Mouse (Mus musculus) layer of hippocampus, adult 8-10 months (tissue): ENCODE results near the gene Mat1a. TPM values are rescaled to one million over a fixed set of nuclear protein-coding genes. Genes with fewer than 3 reads are reported as not detected.

ENCODE experiments used
- DNase-seq, 2 experiments: peaks; one replicate each; pipeline ENCODE4 v3.0.0; 2022; ENCODE audit warnings: low spot score in 2 of 2
- total RNA-seq, 4 experiments: library from RNA; stranded (reverse); gene quantifications; 2 replicates each; pipeline ENCODE4 v1.2.4; 2022

Gene Mat1a
- under 1 TPM in 1 of 4 experiments, not detected in 3; 0.12 TPM for total RNA-seq

- DNase-seq: no peak
Observed at GRCm38 (mm10) chr14:41104853-41105444, at the start of gene Mat1a. Mat1a (plus strand) TSS chr14:41105035.

DNA sequence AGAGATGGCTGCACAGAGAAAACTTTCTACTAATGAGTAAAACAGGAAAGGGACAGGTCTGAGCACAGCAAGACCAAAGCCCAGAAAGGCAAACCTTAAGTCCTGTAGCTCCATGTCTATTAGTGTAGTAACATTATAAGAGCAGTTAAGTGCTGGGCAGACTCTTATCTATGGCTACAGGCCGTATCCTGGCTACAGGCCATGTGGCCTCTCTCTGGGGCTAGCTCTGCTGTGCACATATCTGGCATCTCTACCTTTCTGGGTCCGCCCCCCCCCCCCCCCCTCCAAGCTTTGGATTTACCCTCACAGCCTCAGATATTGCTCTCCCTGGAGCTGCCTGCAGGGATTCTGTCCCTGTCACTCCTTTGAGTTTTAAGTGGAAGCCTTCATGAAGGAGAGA, 39.7 kb upstream of the Mat1a start:
- no peak for DNase-seq

- DNase-seq: no peak
Observed at GRCm38 (mm10) chr14:41066416-41066815, 38.4 kb upstream of the Mat1a start.

- DNase-seq: no peak
Observed at GRCm38 (mm10) chr14:41069108-41069507, 35.7 kb upstream of the Mat1a start, which contains the start of gene Dydc2. Dydc2 (minus strand) TSS chr14:41069208.

DNA sequence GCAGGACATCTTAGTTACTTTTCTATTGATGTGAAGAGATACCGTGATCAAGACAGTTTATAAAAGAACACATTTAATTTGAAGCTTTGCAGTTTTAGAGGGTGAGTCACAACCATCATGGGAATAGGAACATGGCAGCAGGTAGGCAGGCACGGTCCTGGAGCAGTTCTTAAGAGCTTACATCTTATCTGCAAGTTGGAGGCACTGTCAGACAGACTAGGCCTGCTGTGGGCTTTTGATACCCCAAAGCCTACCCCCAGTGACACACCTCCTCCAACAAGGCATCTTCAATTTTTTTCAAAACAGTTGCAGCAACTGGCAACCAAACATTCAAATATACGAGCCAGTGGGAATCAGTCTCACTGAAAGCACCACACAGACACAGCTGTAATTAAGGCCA, 34.5 kb upstream of the Mat1a start:
- DNase-seq: no peak

DNA sequence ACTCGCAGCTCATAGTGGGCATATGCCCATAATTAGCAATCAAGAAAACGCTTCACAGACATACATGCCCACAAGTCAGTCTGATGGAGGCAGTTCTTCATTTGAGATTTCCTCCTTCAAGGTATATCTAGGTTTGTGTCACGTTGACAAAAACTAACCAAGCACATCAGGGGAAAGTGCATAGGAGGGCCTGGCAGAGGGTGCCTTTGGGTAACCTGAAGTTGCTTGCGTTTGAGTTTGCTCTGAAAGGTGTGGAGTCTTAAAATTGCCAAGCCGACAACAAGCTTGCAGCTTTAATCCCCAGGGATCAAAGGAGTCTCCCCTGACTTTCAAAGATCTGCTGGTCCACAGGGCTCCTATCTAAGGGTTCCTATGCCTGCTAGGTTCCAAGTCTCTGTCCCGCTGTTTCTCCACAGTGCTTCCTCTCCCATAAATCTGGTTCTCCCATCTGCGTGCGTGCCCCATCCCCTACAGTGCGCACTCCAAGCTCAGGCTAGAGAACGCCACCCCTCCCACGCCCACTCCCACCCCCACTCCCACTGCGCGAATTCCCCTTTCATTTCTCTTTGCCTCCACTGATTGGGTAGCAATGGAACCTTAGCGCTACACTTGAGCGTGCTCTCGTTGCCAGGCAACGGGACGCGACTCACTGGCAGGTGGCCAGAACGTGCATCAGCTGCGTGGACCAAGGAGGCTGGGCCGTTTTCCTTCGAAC, 32.4 kb upstream of the Mat1a start, which contains the start of gene Dydc1:
TSS of gene Dydc1 (plus strand) at position 683 of the 715 bp plus-strand sequence.
- peak; percentile 78 to 83 for DNase-seq

DNA sequence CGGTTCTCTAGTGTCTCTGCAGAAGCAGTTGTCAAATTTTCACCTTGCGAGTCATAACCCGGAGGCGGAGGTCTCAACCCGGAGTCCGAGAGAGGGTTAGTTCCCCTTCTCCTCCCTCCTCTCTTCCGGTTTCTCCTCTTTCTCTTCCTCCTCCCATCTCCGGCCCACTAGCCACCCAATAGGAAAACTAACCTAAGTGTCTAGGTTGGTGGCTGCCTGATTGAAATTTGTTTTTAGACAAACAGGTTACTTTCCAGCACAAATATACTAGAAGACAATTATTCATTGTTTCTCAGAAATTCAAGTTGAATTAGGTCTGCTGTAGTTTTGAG, 31.9 kb upstream of the Mat1a start:
- no peak for DNase-seq

DNA sequence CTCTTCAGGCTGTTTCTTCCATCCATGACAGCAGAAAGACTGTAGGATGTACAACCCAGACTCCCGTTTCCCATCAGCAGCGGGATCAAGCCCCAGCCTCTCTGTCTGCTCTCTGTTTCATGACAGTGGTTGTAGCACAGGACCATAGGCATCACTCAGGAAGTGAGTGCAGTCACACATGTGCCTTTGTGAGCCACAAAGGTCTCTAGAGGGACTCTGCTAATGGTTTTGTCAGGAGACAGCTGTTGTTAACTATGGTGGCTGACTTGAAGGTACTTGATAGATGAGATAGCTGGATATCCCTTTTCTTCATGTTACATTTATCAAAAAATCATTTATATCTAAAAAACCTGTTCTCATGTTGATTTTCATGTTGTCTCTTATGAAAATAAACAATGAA, 22.4 kb upstream of the Mat1a start:
- DNase-seq: no peak

DNA sequence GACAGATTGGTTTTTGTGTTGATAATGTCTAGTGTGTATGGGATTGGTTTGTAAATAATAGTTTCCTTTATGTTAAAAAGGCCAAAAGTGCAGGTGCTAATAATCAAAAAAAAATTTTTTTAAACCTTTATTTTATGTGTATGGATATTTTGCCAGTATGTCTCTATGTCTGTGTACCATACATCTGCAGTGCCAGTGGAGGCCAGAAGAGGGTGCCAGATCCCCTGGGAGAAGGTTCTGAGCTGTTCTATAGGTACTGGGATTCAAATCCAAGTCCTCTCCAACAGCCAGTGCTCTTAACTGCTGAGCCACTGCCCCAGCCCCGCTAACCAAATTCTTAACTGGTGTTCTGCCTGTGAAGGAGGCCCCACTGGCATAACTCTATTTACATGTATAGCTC, 17.3 kb upstream of the Mat1a start:
- no peak for DNase-seq

DNA sequence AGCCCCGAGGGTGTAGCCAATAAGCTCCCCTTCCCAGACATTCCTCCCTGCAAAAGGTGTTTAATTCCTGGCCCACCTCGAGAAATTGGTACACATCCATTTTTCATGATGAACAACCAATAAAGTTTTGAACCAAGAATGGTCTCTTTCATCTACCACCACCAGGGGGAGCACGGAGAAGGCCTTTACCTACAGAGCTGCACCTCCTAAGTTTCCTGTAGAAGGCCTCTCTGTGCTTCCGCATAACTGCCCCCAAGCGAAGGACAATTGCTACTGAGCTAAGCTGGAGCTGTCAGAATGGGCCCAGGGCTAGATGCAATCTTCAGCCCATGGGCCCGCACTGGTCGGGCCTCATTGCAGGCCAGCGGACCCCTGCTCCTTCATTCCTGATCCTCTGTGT, 14.1 kb upstream of the Mat1a start:
- no peak for DNase-seq

DNA sequence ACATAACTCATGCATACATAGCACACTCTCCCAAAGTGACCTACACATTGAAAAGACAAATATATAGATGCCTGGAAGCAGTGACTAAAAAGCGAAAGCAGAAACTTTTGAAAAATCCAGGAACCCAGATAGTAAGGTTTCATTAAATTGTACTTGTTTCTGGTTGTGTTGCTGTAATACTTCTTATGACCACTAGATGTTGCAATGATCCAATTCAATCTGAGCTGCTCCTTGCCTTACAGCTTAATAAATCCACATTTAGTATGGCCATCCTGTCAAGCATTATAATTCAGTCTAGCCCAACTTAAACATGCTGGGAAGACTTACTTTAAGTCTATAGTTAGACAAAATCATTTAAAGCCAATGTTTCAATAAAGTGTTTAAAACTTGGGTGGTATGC, 10.7 kb upstream of the Mat1a start:
- no peak for DNase-seq

GRCm38 (mm10) chr14:41096296-41096860, 8.5 kb upstream of the Mat1a start:
- no peak for DNase-seq

- DNase-seq: peak in 1 of 2 experiments; percentile 13
Observed at GRCm38 (mm10) chr14:41098726-41099125, 6.1 kb upstream of the Mat1a start.

DNA sequence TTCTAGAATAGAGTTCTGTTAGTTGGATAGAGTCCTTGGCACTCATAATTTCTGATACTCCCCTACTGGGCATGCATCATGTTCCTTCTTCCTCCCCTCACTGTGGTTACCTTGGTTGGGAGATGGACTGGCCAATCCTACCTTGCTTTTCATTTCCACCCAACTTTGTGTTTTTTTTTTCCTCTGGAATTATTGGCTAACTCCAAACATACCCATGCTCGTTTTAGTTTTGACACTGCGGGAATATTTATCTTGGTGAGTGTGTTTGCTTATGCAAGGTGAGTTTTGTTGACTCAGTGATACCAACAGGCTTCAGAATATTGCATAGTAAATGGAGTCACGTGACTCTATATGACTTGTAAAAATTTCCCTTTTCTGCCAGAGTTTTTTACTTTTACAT, 4.1 kb upstream of the Mat1a start:
- DNase-seq: no peak

GRCm38 (mm10) chr14:41101242-41101641, 3.6 kb upstream of the Mat1a start:
- DNase-seq: no peak

DNA sequence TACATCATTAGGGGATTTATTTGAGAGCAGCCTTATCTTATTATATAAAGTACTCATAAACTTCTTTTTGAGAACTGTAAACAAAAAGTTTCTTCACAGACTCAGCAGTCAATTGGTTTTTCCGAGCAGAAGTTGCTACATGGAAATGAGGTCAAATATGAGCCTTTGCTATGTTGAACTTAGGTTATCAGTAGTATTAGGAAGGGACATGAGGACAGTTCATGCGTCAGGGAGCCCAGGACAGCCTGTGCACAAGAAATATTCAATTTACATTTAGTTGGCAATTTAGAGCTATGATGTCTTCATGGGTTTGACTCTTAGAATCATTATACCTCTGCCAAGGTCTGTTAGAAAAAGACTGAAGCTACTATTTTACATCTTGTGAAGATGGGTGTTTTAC, 2.6 kb upstream of the Mat1a start:
- no peak for DNase-seq

DNA sequence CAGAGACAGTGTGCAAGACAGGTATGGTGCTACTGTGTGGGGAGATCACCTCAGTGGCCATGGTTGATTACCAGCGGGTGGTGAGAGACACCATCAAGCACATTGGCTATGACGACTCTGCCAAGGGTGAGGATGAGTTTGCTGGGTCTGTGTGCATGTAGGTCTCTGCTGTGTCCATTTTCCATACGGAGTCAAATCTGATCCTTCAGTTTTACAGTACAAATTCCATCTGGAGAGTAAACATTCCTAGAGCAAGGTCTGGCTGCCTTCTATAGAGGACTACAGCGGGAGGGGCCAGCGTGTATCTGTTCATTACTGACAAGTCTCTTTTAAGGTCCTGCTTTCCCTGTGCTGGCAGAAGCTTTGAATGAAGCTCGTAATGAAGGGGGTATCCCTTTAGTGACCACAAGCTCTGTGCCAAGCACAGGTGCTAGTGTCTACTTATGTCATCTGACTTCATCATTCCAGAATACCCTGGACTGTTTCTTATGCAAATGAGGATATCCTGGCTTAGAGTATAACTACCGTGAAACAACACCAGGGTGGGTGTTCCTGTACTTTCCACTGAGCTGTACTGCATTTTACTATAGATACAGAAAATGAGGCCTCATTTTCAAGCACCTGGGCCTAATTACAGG, 6.3 kb downstream of the Mat1a start:
- DNase-seq: no peak

- DNase-seq: no peak
Observed at GRCm38 (mm10) chr14:41112944-41113343, 8.1 kb downstream of the Mat1a start.

- DNase-seq: no peak
Observed at GRCm38 (mm10) chr14:41116271-41116670, 11.4 kb downstream of the Mat1a start.

DNA sequence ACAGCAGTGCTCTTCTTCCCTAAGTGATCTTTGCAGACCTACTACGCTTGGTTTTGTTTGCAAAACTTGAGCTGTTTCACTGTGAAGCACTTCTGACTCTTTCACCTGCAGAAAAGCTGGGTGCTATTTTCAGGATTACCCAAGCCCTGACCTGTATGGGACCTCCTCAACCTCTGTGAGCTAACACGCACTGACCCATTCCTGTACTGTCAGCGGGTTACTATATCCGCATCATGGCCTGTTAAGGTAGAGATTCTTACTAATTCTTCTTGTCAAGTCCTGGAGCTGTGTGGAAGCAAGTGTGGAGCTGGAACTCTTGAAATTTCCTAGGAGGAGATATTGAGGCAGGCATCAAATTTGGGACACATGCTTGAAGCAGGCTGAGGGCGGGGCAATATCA, 19.8 kb downstream of the Mat1a start:
- DNase-seq: no peak

- DNase-seq: peak in 1 of 2 experiments; percentile 22
Observed at GRCm38 (mm10) chr14:41127997-41128396, 23.2 kb downstream of the Mat1a start.

DNA sequence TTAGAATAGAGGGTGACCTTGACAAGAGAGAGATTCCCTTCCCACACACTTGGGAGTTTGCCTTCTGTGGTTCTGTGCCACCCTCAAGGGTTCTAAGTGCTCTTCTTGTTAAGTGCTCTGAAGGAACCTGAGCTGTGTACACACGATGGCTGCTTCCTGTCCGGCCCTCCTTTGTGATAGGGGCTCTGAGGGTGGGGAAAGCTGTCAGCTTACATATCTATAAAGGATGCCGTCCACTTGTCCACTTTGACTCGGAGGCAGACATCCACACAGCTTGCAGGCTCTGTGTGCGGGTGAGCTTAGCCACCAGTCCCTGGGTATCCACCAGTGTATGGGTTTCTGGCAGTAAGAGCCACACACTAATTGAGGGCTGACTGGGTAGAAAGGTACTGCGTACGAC, 26.7 kb downstream of the Mat1a start, which contains the start of gene Sftpa1:
TSS of gene Sftpa1 (plus strand) at position 243 of the 400 bp plus-strand sequence.
- DNase-seq: no peak
